Mouse (Mus musculus): ENCODE data around the gene Fndc3b. TPM values are rescaled to one million over a fixed set of nuclear protein-coding genes. Genes with fewer than 3 reads are reported as not detected.
A peak's percentile ranks its signal among the peaks of the same experiment; 100 is the strongest.

Gene Fndc3b
- polyA plus RNA-seq, 1 experiment from 2014 or later, result 13.2 TPM

- H3K36me3 ChIP-seq (ENCODE audit: control insufficient read depth, insufficient read depth), result no peaks in the 10 kb centered on the region
- no peak overlapping the region for H3K4me3 ChIP-seq (ENCODE audit: low read depth, low read length)
- no peaks in the 10 kb centered on the region for H3K9me3 ChIP-seq (replicated peaks; ENCODE audit: control insufficient read depth, low read length)
- H3K4me1 ChIP-seq (ENCODE audit: control insufficient read depth, low read depth, low read length), result peaks cover 6% of the 10 kb centered on the region
- H3K4me2 ChIP-seq (ENCODE audit: low read depth, low read length), result no peak overlapping the region
- H3K27me3 ChIP-seq (ENCODE audit: control insufficient read depth, insufficient read depth, low read depth, low read length), result peaks cover 26% of the 10 kb centered on the region
- ATAC-seq (ENCODE audit: low read depth), result no peak
- no peak overlapping the region for H3K9ac ChIP-seq (ENCODE audit: low read depth, low read length)
- 46% methylated on average over 6 of the region's 6 CpGs for WGBS (ENCODE audit: insufficient replicate concordance)
- no peak overlapping the region for H3K27ac ChIP-seq (ENCODE audit: low read length)
These were observed 1.3 kb upstream of the Fndc3b start for GRCm38 (mm10) chr3:27712421-27712820.

- peaks cover 10% of the 10 kb centered on the region for H3K4me1 ChIP-seq (ENCODE audit: control insufficient read depth, low read depth, low read length)
- H3K36me3 ChIP-seq (ENCODE audit: control insufficient read depth, insufficient read depth), result no peaks in the 10 kb centered on the region
- peak; percentile 85 for ATAC-seq (ENCODE audit: low read depth)
- H3K27ac ChIP-seq (ENCODE audit: low read length), result peak overlapping the region; percentile 85
- no peaks in the 10 kb centered on the region for H3K9me3 ChIP-seq (replicated peaks; ENCODE audit: control insufficient read depth, low read length)
- H3K9ac ChIP-seq (ENCODE audit: low read depth, low read length), result peak overlapping the region; percentile 73
- peak overlapping the region; percentile 69 for H3K4me3 ChIP-seq (ENCODE audit: low read depth, low read length)
- peaks cover 26% of the 10 kb centered on the region for H3K27me3 ChIP-seq (ENCODE audit: control insufficient read depth, insufficient read depth, low read depth, low read length)
- peak overlapping the region; percentile 50 for H3K4me2 ChIP-seq (ENCODE audit: low read depth, low read length)
- WGBS (ENCODE audit: insufficient replicate concordance), result 1% methylated on average over 53 of the region's 86 CpGs
These were observed 1.0 kb downstream of the Fndc3b start for GRCm38 (mm10) chr3:27709906-27710647.

- H3K36me3 ChIP-seq (ENCODE audit: control insufficient read depth, insufficient read depth), result no peaks in the 10 kb centered on the region
- no peaks in the 10 kb centered on the region for H3K9me3 ChIP-seq (replicated peaks; ENCODE audit: control insufficient read depth, low read length)
- H3K27ac ChIP-seq (ENCODE audit: low read length), result peak overlapping the region; percentile 85
- peak overlapping the region; percentile 73; the same call in 1 of the 2 replicates for H3K9ac ChIP-seq (ENCODE audit: low read depth, low read length)
- H3K27me3 ChIP-seq (ENCODE audit: control insufficient read depth, insufficient read depth, low read depth, low read length), result peaks cover 26% of the 10 kb centered on the region
- H3K4me1 ChIP-seq (ENCODE audit: control insufficient read depth, low read depth, low read length), result peaks cover 14% of the 10 kb centered on the region
- peak overlapping the region; percentile 28 for H3K4me2 ChIP-seq (ENCODE audit: low read depth, low read length)
- ATAC-seq (ENCODE audit: low read depth), result no peak
- peak overlapping the region; percentile 69 for H3K4me3 ChIP-seq (ENCODE audit: low read depth, low read length)
- WGBS (ENCODE audit: insufficient replicate concordance), result 23% methylated on average over 22 of the region's 22 CpGs
These were observed 1.8 kb downstream of the Fndc3b start for GRCm38 (mm10) chr3:27709096-27709905.

GRCm38 (mm10) chr3:27708581-27708980, 2.5 kb downstream of the Fndc3b start:
- 50% methylated on average over 5 of the region's 5 CpGs for WGBS (ENCODE audit: insufficient replicate concordance)
- Histone ChIP-seq H3K27me3 (ENCODE audit: control insufficient read depth, insufficient read depth, low read depth, low read length) (peaks cover 26% of the 10 kb centered on the region), H3K9ac (ENCODE audit: low read depth, low read length) (peak overlapping the region; percentile 29; the same call in 1 of the 2 replicates), H3K4me1 (ENCODE audit: control insufficient read depth, low read depth, low read length) (peaks cover 14% of the 10 kb centered on the region), H3K9me3 (replicated peaks; ENCODE audit: control insufficient read depth, low read length) (no peaks in the 10 kb centered on the region), H3K4me3 (ENCODE audit: low read depth, low read length) (peak overlapping the region; percentile 69), H3K4me2 (ENCODE audit: low read depth, low read length) (peak overlapping the region; percentile 28), H3K27ac (ENCODE audit: low read length) (no peak overlapping the region), H3K36me3 (ENCODE audit: control insufficient read depth, insufficient read depth) (no peaks in the 10 kb centered on the region)
- ATAC-seq (ENCODE audit: low read depth), result no peak

DNA sequence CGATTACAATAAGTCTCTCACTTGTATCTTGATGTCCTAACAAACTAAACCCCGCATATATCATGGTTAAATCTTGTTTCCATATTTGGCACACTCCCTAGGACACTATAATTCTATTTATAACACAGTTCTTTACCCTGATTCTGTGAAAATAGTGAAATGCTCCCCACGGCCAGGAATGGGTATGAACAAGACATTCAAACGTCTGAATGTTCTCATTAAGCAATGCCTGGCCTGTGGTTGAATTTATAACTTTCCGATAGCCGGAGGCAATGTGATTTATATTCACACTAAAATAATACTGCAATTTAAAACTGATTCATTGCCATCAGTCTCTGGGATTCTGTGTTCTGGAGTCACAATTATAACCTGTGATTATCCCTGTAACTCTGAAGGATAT, 5.3 kb downstream of the Fndc3b start:
- 49% methylated on average over 6 of the region's 6 CpGs for WGBS (ENCODE audit: insufficient replicate concordance)
- peaks cover 8% of the 10 kb centered on the region for H3K4me1 ChIP-seq (ENCODE audit: control insufficient read depth, low read depth, low read length)

DNA sequence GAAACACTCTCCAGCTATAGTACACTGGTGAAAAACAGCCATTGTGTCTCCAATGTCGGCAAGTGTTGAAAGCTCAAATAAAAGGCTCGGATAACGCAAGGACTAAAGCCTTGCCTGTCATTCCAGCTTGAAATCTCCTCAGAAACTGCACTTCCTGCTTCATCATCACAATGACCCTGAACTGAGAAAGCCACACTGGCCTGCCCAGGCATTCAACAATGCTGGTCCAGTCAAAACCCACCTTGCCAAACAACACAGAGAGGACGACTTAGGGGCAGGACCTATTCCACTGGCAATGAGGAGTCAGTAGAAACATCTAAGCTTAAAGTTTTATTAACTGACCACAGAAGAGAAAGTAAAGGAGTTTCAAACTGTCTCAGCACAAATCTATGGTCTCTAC, 6.1 kb downstream of the Fndc3b start:
- Histone ChIP-seq H3K4me2 (ENCODE audit: low read depth, low read length) (no peak overlapping the region), H3K36me3 (ENCODE audit: control insufficient read depth, insufficient read depth) (no peaks in the 10 kb centered on the region), H3K9me3 (replicated peaks; ENCODE audit: control insufficient read depth, low read length) (no peaks in the 10 kb centered on the region), H3K27me3 (ENCODE audit: control insufficient read depth, insufficient read depth, low read depth, low read length) (peaks cover 13% of the 10 kb centered on the region), H3K4me1 (ENCODE audit: control insufficient read depth, low read depth, low read length) (peaks cover 8% of the 10 kb centered on the region), H3K9ac (ENCODE audit: low read depth, low read length) (no peak overlapping the region), H3K4me3 (ENCODE audit: low read depth, low read length) (no peak overlapping the region), H3K27ac (ENCODE audit: low read length) (no peak overlapping the region)
- WGBS (ENCODE audit: insufficient replicate concordance), result 47% methylated on average over 4 of the region's 4 CpGs
- ATAC-seq (ENCODE audit: low read depth), result no peak

More for the DNA sequence above, 5.3 kb downstream of the Fndc3b start:
- no peak overlapping the region for H3K27ac ChIP-seq (ENCODE audit: low read length)
- H3K9ac ChIP-seq (ENCODE audit: low read depth, low read length), result no peak overlapping the region
- H3K4me3 ChIP-seq (ENCODE audit: low read depth, low read length), result no peak overlapping the region
- peaks cover 20% of the 10 kb centered on the region for H3K27me3 ChIP-seq (ENCODE audit: control insufficient read depth, insufficient read depth, low read depth, low read length)
- no peak for ATAC-seq (ENCODE audit: low read depth)
- no peaks in the 10 kb centered on the region for H3K36me3 ChIP-seq (ENCODE audit: control insufficient read depth, insufficient read depth)
- H3K4me2 ChIP-seq (ENCODE audit: low read depth, low read length), result no peak overlapping the region
- no peaks in the 10 kb centered on the region for H3K9me3 ChIP-seq (replicated peaks; ENCODE audit: control insufficient read depth, low read length)

- 61% methylated on average over 9 of the region's 9 CpGs for WGBS (ENCODE audit: insufficient replicate concordance)
These were observed 6.5 kb downstream of the Fndc3b start for GRCm38 (mm10) chr3:27704641-27705040.

DNA sequence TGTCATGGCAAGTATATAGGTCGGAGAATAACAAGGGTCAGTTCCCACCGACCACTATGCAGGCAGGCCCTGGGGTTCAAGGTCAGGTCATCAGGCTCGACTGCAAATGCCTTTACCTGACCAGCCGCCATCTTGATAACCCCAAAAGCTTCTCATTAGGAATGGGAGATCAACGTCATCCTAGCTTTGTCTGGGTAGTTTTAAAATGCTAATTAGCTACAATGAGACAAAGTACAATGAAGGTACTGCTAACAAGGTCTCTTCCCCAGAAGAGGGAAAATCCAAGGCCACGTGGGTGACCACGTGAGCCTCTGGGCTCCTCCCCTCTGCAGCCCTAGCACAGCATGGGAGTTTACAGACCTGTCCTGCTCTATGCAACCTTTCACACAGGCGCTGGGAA, 7.6 kb downstream of the Fndc3b start:
- H3K36me3 ChIP-seq (ENCODE audit: control insufficient read depth, insufficient read depth), result no peaks in the 10 kb centered on the region
- no peak overlapping the region for H3K4me2 ChIP-seq (ENCODE audit: low read depth, low read length)
- no peaks in the 10 kb centered on the region for H3K9me3 ChIP-seq (replicated peaks; ENCODE audit: control insufficient read depth, low read length)
- no peak overlapping the region for H3K4me3 ChIP-seq (ENCODE audit: low read depth, low read length)
- no peak overlapping the region for H3K27ac ChIP-seq (ENCODE audit: low read length)
- no peak overlapping the region for H3K9ac ChIP-seq (ENCODE audit: low read depth, low read length)
- WGBS (ENCODE audit: insufficient replicate concordance), result 68% methylated on average over 8 of the region's 8 CpGs
- H3K27me3 ChIP-seq (ENCODE audit: control insufficient read depth, insufficient read depth, low read depth, low read length), result no peaks in the 10 kb centered on the region
- H3K4me1 ChIP-seq (ENCODE audit: control insufficient read depth, low read depth, low read length), result peaks cover 8% of the 10 kb centered on the region
- no peak for ATAC-seq (ENCODE audit: low read depth)

More at GRCm38 (mm10) chr3:27704641-27705040, 6.5 kb downstream of the Fndc3b start:
- Histone ChIP-seq H3K4me1 (ENCODE audit: control insufficient read depth, low read depth, low read length) (peaks cover 8% of the 10 kb centered on the region), H3K27ac (ENCODE audit: low read length) (no peak overlapping the region), H3K4me3 (ENCODE audit: low read depth, low read length) (no peak overlapping the region), H3K27me3 (ENCODE audit: control insufficient read depth, insufficient read depth, low read depth, low read length) (peaks cover 9% of the 10 kb centered on the region), H3K9ac (ENCODE audit: low read depth, low read length) (no peak overlapping the region), H3K9me3 (replicated peaks; ENCODE audit: control insufficient read depth, low read length) (no peaks in the 10 kb centered on the region), H3K36me3 (ENCODE audit: control insufficient read depth, insufficient read depth) (no peaks in the 10 kb centered on the region), H3K4me2 (ENCODE audit: low read depth, low read length) (no peak overlapping the region)
- no peak for ATAC-seq (ENCODE audit: low read depth)

DNA sequence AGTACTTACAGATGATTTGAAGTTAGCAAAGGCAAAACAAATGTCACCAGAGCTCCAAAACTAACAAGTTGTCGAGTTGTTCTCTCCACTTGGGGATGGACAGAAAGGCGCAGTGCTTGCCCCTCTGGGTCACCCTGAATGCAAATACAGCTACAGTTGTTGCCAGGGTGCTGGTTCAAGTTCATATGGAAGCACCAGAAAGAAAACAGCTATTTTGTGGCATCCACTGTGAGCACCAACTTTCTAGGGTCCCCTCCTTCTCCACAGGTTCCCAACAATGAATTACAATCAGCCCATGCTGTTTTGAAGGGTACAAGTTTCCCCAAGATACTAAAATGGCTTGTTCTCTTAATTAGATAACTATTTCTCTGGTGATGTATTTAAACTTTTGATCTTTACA, 8.0 kb downstream of the Fndc3b start:
- no peak overlapping the region for H3K27ac ChIP-seq (ENCODE audit: low read length)
- no peaks in the 10 kb centered on the region for H3K27me3 ChIP-seq (ENCODE audit: control insufficient read depth, insufficient read depth, low read depth, low read length)
- H3K4me1 ChIP-seq (ENCODE audit: control insufficient read depth, low read depth, low read length), result peaks cover 8% of the 10 kb centered on the region
- no peaks in the 10 kb centered on the region for H3K9me3 ChIP-seq (replicated peaks; ENCODE audit: control insufficient read depth, low read length)
- 71% methylated on average over 2 of the region's 2 CpGs for WGBS (ENCODE audit: insufficient replicate concordance)
- H3K9ac ChIP-seq (ENCODE audit: low read depth, low read length), result no peak overlapping the region
- no peaks in the 10 kb centered on the region for H3K36me3 ChIP-seq (ENCODE audit: control insufficient read depth, insufficient read depth)
- H3K4me3 ChIP-seq (ENCODE audit: low read depth, low read length), result no peak overlapping the region
- no peak for ATAC-seq (ENCODE audit: low read depth)
- H3K4me2 ChIP-seq (ENCODE audit: low read depth, low read length), result no peak overlapping the region

All from liver, embryonic 16.5 days (tissue).